Mouse (Mus musculus) gastrocnemius, adult 18-20 months (tissue): ENCODE measurements around the gene Ephb2. TPM values are rescaled to one million over a fixed set of nuclear protein-coding genes. Genes with fewer than 3 reads are reported as not detected.

ENCODE experiments used
- DNase-seq: peaks from one replicate; pipeline ENCODE4 v3.0.0; 2021; ENCODE audit warnings: low spot score
- total RNA-seq, 2 experiments: library from RNA; stranded (reverse); gene quantifications; 2 replicates each; pipeline ENCODE4 v1.2.3; 2021

Ephb2 gene
- total RNA-seq, 2 experiments from 2014 or later = 0.53 to 0.74 TPM

DNA sequence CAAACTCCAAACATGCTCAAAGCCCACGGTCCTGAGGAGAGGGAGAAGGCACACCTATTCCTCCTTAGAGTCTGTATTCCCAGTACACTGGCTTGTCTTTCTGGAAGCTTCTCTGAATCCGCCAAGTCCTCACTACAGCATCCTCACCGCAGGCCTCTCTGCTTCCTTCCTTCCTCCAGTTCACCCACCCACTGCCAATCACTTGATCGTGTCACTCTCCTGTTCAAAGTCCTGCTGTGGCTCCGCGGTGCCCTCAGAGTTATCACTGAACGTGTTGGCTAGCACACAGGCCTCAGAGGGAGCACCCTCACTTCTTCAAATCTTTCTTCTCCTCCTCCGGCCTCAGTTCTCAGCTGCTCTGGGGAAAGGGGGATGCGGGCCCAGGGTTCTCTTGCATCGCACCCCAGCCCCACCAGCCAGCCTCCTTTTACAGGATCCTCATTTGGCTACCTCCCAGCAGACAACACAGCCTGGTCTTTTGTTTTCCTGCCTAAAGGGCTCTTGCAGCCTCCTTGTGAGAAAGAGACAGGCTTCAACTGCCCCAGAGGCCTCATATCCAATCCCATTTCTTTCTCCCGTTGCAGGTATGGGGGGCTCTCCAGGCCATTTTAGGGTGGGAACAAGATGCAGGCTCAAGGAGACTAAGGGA is 102.4 kb downstream of the Ephb2 start:
- no peak for DNase-seq

DNA sequence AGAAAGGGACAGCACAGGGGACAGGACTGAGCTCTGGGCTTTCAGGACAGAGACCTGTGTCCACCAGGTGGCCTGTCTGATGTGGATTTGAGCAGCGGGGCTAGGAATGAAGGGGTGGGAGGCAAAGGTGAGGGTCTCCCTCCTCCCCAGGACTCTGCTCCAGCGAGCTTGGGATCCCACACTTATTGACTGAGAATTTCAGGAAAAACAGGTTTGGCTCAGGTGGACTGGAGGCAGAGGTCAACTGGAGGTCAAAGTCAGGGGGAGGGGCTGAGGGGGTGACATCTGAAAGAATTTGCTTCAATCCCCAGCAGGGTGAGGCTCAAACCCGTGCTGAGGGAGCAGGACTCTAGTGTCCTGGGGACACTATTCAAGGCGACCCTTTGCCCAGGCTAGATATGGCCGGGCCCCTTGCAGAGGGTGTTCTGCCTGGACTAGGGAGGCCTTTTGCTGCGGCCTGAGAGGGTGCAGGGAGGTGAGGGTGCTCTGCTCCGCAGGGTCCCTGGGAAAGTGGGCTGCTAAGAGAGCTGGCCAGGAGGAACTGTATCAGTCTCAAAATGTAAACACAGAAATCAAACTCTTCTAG is 103.2 kb downstream of the Ephb2 start:
- DNase-seq = no peak

DNA sequence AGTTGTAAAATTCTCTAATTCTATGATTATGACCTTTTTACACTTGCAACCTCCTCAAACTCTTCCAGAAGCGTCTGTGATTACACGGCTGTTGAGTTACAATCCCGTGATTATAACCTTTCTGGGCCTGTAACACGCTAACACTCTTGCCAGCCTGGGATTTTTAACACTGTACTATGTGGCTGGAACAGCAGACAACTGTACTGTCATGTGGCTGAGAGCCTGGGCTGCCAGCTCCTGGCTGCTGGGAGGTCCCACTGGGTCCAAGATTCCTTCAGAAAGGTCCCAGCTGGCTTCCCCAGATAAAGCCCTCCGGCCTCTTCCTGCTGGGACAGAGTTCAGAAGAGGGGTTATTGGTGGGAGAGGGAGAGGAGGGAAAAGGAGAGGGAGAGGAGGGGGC is 104.0 kb downstream of the Ephb2 start:
- no peak for DNase-seq

DNA sequence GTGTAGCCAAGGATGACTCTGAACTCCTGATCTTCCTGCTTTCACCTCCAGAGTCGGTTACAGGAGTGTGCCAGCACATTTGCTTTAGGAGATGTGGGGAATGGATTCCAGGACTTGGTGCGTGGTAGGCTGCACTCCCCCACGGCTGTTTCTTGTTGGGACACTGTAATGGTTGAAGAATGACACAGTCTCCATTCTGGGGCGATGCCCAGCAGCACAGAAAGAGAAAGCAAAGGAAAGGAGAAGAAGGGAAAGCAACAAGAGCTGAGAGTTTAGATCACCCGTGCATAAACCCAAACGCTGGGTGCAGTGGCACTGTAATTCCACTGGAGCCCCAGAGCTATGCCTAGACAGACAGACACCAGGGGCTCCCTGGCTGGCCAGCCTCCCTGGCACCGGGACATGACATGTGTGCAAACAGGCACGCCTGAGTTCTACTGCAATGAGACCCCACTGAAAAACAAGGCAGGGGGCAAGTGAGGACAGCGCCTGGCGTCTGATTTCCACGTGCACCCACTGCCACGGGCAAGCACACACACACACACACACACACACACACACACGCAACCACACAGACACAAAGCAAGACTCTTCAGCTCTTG is 104.7 kb downstream of the Ephb2 start:
- no peak for DNase-seq

DNA sequence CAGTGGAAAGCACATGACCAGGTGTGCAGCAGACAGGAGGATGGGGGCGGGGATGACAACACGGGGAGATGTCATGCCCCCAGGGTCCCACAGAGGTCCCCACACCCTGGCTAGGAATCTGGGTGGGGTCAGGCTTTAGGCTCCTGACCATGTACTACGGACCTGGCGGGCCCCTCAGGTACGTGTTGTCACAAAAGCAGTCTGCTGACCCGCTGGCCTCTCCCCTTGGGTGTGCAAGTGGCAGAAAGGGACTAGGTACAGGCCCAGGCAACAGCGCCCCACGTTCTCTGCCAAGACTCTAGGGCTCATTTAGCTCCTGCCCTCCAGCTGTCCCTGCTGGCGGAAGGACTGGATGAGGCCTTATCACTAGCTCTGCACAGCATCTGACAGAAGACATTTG is 105.3 kb downstream of the Ephb2 start:
- DNase-seq = no peak

DNA sequence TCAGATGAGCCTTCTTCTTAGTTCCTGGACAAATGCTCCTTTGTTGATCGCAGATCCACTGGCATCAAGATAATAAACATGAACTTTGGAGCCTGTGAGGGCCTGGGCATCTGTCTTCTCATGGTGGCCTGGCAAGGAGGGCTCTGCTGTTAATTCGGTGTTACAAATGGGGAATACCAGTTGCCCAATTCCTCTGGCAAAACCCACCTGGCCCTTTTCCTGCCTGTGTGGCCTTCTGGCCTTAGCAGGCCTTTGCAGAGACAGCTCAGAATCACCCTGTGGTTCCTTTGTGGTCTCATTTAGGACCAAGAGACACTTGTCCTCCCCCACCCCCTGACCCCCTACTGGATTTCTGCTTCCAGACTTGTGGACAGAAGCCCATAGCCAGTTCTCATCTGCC is 106.2 kb downstream of the Ephb2 start:
- no peak for DNase-seq

DNA sequence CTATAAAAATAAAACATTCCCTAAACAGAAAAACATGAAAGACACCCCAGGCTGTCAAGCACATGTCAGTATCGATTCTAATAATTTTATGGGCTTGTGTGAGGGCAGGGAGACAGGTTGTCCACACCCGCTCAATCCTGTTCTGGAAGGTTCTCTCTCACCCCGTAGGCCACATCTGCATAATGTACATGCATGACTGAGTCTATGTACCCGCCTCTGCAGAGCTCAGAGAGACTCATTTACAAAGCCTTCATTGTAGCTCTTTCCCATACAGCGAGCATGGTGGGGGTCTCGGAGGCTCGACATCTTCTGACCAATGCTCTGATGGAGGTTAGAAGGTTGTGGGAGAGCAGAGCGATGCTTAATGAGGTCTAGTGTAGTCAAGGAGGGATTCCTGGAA is 108.8 kb downstream of the Ephb2 start:
- no peak for DNase-seq

DNA sequence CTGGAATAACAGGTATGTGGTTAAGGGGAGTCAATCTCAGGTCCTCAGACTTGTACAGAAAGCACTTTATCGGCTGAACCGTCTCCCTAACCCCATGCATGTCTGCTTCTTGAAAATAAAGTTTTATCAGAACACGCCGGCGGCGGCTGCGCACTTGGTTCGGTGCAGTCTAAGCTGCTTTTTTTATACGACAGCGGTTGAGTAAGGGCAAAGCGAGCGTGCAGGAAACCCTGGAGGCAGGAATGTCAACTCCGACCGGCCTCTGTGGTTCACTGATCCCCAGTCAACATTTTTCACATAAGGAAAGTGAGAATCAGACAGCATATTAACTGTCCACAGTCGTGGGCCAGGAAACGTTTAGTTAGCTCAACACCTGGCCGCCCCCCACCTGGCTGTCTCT is 111.1 kb downstream of the Ephb2 start:
- no peak for DNase-seq

DNA sequence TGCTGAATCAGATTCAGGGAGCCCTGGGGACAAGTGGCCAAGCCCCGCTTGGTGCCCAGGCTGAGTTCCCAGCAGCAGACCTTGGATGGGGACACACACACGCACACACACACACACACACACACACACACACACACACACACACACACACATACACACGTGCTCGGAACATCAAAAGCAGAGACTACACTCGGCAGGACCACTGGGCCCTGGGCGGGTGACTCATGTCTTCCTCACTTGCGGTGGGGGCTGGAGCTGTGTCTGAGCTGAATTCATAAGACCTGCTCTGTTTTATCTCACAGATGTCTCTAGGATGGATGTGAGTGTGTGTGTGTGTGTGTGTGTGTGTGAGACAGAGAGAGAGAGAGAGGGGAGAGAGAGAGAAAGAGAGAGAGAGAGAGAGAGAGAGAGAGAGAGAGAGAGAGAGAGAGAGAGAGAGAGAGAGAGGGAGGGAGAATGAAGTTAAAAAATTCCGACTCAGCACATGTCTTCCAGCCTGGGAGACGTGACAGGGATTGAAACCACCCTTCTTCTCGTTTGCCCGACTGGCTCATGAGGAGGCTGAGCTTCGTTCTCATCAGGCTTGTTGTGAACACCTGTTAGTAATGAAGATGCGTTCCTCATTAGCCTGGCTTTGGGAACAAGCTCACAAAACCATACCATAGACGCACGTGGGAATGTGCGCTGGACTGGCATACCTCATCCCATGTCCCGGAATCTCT is 113.3 kb downstream of the Ephb2 start:
- no peak for DNase-seq

DNA sequence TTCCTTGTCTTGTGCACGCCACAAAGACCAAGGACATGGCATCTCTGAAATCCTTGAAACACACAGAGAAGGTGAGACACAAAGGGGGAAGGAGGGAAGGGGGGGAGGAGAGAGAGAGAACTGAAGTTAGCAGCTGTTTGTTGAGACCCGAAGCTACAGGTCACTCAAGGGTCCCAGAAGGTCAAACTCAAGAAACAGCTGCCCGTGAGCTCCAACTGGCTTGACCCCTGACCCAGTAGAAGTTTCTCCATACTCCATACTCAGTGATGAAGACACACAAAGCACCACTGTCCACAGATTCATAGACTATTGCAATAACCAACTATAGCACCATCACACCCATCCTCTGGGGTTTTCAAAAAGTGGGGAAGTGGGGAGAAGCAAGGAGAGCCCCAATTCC is 113.9 kb downstream of the Ephb2 start:
- no peak for DNase-seq

DNA sequence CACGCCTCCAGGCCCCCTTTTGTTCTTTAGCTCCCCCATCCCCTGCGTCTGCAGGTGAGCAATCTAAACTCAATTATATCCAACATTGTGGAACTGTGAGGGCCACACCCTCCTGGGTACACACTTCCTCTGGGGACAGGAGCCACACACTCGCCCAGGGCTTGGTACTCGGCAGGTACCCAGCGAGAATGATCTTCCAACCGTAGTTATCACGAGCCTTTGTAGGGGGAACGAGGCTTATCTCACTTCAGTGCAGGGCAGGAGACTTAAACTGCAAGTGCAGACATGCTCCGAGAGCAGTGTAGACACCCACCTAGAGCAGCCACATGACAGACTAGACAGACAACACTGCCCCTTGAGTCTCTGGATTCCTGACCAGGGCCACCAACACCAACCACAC is 115.8 kb downstream of the Ephb2 start:
- DNase-seq = no peak

DNA sequence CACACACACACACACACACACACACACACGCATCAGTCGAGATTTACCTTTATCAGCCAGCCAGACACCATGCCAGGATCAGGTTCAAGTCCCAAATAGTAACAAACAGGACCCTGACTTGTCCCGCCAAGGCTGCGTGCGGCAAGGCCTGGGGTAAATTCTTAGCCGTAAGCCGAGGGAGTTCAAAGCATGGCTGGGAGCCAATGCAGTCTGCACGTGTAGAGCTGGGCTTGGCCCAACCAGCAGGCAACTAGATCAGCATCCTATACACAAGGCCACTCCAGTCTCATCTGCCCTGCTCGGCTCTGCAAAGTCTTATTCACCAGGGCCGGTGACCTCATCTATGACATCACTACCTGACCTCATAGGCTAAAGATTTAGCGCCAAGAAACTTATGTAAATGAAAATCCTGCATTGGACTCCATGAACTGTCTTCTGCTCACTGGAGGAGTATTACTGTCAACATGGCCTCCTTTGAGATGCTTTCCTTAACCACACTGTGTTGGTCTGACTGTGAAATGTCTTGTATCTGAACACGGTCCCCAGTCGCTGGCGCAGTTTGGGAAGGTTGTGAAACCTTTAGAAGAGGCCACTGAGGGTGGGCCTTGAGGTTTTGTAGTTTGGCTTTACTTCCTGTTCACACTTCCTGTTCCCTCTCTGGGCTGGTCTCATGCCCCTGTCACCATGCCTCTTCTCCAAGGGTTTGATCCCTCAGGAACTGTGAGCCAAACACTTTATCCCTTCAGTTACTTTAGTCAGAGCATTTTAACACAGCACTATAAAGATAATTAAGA is 117.4 kb downstream of the Ephb2 start:
- no peak for DNase-seq

DNA sequence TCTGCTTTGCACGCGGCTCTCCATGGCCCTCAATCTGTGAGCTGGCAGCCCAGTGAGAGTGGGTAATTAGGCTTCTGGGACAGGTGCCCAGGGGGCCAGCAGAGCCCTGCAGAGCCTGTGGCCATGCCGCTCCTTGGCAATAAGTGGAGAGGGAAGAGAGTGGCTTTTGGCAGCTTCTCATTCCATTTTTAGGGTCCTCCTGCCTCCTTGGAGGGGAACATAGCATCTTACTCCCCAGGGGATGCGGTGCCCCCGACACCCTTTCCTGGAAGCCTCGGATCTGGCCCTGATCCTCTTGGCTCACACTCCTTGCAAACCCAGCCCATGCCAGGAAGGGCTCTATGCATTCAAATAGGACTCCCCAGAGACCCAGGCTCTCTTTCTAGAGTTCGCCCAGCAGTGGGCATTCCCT is 119.2 kb downstream of the Ephb2 start:
- no peak for DNase-seq

DNA sequence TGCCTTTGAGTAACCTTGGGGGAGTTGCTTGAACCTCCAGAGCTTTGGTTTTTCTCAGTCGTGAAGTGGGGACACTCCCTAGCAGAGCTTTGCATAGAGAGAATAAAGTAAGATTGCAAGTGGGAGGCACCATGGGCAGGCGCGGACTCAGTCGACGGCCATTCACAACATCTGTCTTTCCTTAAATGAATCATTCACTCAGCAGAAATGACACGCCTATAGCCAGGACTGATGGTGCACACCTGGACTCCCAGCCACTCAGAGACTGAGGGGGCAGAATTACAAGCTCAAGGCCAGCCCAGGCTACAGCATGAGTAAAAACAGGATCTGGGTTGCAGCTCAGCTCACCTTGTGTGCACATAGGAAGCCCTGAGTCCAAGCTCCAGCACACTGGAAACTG is 121.3 kb downstream of the Ephb2 start:
- no peak for DNase-seq

DNA sequence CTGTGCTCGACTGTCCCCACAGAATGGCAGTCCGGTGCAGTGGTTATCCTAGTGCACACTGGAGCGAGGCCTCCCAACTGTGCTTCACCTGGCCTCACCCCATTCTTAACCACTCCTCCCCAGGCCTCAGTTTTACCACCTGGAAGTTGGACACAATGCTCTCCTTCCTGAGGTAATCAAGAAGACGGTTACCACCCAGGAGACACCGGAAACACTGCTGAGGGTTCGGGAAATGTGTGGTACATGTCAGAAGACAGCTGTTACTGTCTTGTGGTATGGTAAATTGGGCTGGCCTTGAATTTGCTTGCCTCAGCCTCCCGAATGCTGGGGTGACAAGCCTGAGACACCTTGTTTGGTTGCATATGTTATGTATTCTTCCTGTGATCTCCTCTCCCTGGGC is 121.9 kb downstream of the Ephb2 start:
- no peak for DNase-seq

DNA sequence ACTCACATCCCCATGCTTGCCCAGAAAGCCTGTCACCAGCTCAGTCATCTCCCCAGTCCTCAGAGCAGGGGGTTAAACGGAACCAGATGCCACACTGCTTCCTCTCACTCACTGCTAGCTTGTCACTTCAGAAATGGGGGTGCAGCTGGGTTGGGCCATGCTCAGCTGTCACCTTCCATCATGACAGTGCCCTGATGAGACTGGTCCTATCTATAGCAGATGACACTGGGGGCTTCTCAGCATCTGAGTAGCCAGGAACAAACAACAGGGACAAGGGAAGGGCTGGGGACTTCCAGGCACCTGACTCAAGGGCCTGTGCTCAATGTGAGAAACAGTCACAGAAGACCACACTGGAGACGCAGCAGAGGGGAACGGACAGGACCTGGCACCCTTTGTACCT is 122.4 kb downstream of the Ephb2 start:
- DNase-seq = no peak

DNA sequence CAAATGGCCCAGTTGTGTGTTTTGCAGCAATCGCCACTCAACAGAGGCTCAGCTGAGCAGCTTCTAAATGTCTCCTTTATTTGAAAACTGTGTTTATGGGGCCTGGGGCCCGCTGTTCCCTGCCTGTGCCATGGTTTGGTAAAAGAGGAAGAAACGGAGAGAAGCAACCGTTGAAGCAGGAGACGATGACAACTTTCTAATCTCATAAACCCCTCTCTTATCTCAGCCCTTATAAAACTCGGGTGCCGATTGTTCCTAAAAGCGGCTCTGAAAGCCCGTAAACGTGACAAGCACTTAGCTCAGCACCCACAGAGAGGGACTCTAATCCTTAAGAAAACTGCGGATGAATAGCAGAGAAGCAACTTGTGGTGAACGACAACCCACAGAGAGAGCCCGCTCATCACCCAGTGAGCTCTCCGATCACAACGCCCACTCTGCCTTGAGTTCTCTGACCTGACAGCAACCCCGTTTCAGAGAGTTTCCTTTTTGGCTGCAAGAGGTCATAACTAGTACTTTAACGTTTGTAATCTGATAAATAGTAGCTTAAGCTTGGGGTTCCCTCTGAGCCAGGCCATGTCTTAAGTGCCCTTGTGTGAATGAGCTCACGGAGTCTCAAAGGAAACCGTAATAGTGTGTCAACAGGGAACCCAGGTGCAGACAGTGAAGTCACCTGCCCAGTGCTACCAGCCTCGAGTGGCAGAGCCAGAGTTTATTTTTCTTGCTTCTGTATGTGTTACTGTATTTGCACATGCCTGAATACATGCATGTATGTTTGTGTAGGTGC is 123.6 kb downstream of the Ephb2 start:
- DNase-seq = no peak

DNA sequence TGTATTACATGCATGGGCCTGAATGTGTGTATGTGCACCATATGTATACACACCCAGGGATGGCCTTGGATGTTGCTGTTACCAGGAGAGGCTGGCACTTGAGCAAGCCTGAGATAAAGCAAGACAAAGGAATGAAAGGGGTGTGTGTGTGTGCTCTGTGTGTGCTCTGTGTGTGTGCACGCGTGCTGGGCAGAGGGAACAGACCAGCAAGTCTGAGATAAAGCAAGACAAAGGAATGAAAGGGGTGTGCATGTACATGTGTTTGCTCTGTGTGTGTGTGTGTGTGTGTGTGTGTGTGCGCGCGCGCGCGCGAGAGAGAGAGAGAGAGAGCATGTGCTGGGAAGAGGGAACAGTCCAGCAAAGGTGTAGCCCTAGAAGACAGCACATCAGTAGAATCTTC is 125.4 kb downstream of the Ephb2 start:
- DNase-seq = no peak

DNA sequence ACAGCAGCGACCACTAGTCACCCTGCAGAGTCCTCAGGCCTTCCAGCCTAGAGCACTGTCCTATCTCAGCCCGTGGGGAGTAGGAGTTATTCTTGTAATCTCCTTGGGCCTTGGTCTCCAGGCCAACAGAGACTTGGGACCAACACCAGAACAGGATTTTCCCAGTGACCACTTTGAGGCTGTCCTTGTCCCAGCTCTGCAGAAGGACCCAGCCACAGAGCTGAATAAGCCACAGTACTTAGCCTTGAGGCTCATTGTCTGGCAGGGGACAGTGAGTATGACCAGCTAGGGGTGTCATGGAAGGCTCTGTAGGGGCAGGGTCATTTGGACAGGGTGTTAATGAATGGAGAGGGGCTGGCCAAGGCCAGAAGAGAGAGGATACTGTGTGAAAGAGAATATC is 126.8 kb downstream of the Ephb2 start:
- DNase-seq = no peak

DNA sequence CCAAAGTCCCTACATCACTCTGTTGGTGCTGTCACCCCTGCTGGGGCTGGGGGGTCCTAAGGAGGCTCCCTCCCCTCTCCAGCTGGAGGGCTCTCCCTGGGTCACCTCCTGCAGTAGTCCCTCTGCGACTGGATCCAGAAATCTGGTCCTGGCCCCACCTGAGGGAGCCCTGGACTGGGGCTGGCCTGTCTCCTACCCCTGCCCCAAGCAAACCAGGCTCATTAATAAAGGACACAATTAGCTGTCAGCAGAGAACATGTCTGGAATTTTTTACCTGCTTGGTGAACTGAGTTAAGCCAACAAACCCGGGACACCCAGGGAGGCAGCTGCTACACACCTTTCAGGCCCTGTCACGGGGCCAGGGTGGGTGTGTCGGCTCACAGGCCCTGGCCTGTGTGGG is 129.1 kb downstream of the Ephb2 start:
- no peak for DNase-seq

DNA sequence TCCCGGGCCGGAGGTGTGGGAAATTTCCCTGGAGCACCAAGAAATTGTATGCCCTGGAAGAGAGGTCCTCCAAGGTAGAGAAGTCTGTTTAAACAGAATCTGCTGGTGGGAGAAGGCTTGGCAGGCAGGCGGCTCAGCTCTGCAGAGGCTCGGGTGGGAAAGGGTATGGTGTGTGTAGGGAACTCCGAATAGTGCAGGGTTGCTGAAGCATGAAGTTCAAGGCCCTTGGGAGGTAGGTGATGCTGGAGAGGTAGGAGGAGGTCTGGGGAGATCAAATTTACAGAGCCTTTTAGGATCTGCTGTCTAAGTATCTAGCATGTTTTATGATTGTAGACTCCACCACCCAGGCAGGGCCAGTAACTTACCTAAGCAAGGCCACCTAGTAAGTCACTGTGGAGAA is 130.7 kb downstream of the Ephb2 start:
- DNase-seq = no peak
